Mouse (Mus musculus) heart, adult 2 months (tissue): ENCODE data around the gene Bnip3. TPM values are rescaled to one million over a fixed set of nuclear protein-coding genes. Genes with fewer than 3 reads are reported as not detected.

Experiments used
- DNase-seq, 2 experiments: peaks; one replicate each; pipeline ENCODE4 v3.0.0; 2021
- H3K27ac ChIP-seq: fragments of 200-600 bp; 2 replicates; pipeline ENCODE4 v1.8.1; 2022
- H3K27me3 ChIP-seq: fragments of 200-500 bp; 2 replicates; pipeline ENCODE4 v1.6.1; 2012; ENCODE audit warnings: mild to moderate bottlenecking, low read length, inconsistent platforms, mixed read lengths; ENCODE audit not compliant: control insufficient read depth, insufficient read depth
- H3K36me3 ChIP-seq: fragments of 200-500 bp; 2 replicates; pipeline ENCODE4 v1.6.1; 2012; ENCODE audit warnings: low read length, inconsistent platforms; ENCODE audit not compliant: control insufficient read depth, insufficient read depth
- H3K4me1 ChIP-seq: fragments of 200-500 bp; 2 replicates; pipeline ENCODE4 v1.6.1; 2011; ENCODE audit warnings: low read length; ENCODE audit not compliant: control insufficient read depth, insufficient read depth
- H3K4me3 ChIP-seq: fragments of 200-600 bp; 2 replicates; pipeline ENCODE4 v1.8.1; 2022
- H3K79me2 ChIP-seq: fragments of 200-500 bp; replicated peaks from 2 replicates; pipeline ENCODE4 v1.6.1; 2012; ENCODE audit warnings: mild to moderate bottlenecking, inconsistent platforms, low read length, moderate library complexity, mixed read lengths; ENCODE audit not compliant: control insufficient read depth, insufficient read depth
- H3K9ac ChIP-seq: fragments of 200-500 bp; 2 replicates; pipeline ENCODE4 v1.6.1; 2012; ENCODE audit warnings: low read depth, mild to moderate bottlenecking, control low read depth, inconsistent platforms, low read length, mixed read lengths
- CTCF ChIP-seq: fragments of 200-600 bp; IDR thresholded peaks from 2 replicates; pipeline ENCODE4 v1.8.1; 2022; ENCODE audit warnings: antibody characterized with exemption, mild to moderate bottlenecking, moderate library complexity
- EP300 ChIP-seq: fragments of 200-500 bp; IDR thresholded peaks from 2 replicates; pipeline ENCODE4 v1.6.1; 2011; ENCODE audit warnings: low read depth, low read length, control low read depth; ENCODE audit not compliant: insufficient read depth
- POLR2A ChIP-seq: fragments of 200-500 bp; IDR thresholded peaks from 2 replicates; pipeline ENCODE4 v1.6.1; 2011; ENCODE audit warnings: mild to moderate bottlenecking, low read depth, low read length, control low read depth; ENCODE audit not compliant: insufficient read depth
- WGBS: fragments of 180-500 bp; shearing (Covaris S2); methylation state at CpG from one replicate; pipeline ENCODE4 v1.1.7; 2018; 5-methylcytosine and 5-hydroxymethylcytosine counted together
- intact Hi-C: fragments of 180-260 bp; cut with DNase I; formaldehyde crosslinking; loops from one replicate; pipeline ENCODE4 v1.15.1; 2025
- polyA plus RNA-seq: library from polyadenylated mRNA; depleted of rRNA; stranded (reverse); fragments of >200 nt; gene quantifications from 2 replicates; pipeline ENCODE4 v1.2.3, GENCODE M21; 2012
- total RNA-seq, 2 experiments: library from RNA; stranded (reverse); gene quantifications; 2 replicates each; pipeline ENCODE4 v1.2.3; 2021

Bnip3 gene
- total and polyA plus RNA-seq, 3 experiments, result 48.7 to 401 (median 270) TPM

DNA sequence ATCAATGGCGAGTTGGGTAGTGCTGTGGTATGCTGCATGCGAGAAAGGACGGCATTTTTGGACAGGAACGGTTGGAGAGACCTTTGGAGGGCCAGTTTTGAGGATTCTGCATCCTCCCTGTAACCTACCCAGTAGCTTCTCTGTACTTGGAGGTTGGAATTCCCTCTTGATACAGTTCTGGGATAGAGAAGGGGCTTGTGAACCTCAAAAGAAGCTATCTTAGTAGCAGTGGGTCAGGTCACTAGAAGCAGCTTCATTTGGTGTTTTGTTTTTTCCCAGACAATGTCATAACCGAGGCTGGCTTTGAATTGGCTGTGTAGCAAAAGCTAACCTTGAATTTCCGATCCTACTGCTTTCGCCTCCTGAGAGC, 859 bp upstream of the Bnip3 start:
- DNase-seq, result no peak
- Histone ChIP-seq H3K4me1 (peaks cover 10% of the 10 kb centered on the region), H3K4me3 (peak overlapping the region; percentile 96), H3K36me3 (peaks cover 2% of the 10 kb centered on the region; the same call in 1 of the 2 replicates), H3K79me2 (peaks cover 3% of the 10 kb centered on the region), H3K9ac (no peak overlapping the region), H3K27me3 (no peaks in the 10 kb centered on the region), H3K27ac (peak overlapping the region; percentile 94)
- TF ChIP-seq CTCF (no peak), EP300 (no peak), POLR2A (no peak)
- intact Hi-C loops, result no loop called here
- WGBS, result 20% methylated on average over 7 of the region's 7 CpGs

DNA sequence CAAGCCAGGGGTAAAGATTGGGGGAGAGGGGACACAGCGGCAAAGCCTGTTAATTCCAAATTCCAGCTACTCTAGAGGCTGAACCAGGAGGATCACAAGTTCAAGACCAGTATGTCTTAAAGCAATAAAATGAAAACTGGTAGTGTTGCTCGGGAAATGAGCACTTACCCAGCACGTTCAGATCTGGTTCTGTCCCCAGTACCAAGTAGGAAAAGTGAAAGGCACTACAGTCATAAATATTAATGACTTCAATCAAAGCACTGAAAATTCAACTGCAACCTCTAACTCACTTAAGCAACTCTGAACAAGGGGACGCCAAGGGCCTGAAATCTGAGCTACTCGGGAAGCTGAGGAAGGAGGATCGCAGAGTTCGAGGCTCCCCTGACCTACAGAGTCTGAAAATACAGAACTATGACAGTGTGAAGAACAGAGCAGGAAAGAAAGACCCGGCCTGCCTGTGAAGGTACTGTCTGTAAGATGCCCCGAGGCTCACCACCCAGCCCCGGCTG, 497 bp downstream of the Bnip3 start:
- WGBS, result 14% methylated on average over 10 of the region's 10 CpGs
- H3K79me2 ChIP-seq, result peaks cover 6% of the 10 kb centered on the region
- H3K36me3 ChIP-seq, result peaks cover 12% of the 10 kb centered on the region
- H3K27ac ChIP-seq, result peak overlapping the region; percentile 94
- peaks cover 11% of the 10 kb centered on the region for H3K4me1 ChIP-seq
- H3K4me3 ChIP-seq, result peak overlapping the region; percentile 96
- H3K9ac ChIP-seq, result peak overlapping the region; percentile 97
- no peaks in the 10 kb centered on the region for H3K27me3 ChIP-seq
- DNase-seq, result no peak
- no peak for TF ChIP-seq POLR2A
- no peak for TF ChIP-seq CTCF
- TF ChIP-seq EP300, result no peak
- intact Hi-C loops, result loop anchor here (5.0 kb wide), 1 partner anchor 62 kb away; the partner anchor contains the start of genes Mapk1ip1 and Ppp2r2d

- TF ChIP-seq POLR2A (no peak), CTCF (no peak), EP300 (no peak)
- Histone ChIP-seq H3K4me3 (peak overlapping the region; percentile 96), H3K4me1 (peaks cover 13% of the 10 kb centered on the region), H3K27ac (peak overlapping the region; percentile 94), H3K9ac (peak overlapping the region; percentile 97), H3K27me3 (no peaks in the 10 kb centered on the region), H3K36me3 (peaks cover 14% of the 10 kb centered on the region), H3K79me2 (peaks cover 6% of the 10 kb centered on the region)
- no peak for DNase-seq
- WGBS, result 77% methylated on average over 5 of the region's 5 CpGs
- intact Hi-C loops, result loop anchor here (2.0 to 5.0 kb wide), 3 partner anchors 15 to 61 kb away; partner anchors contain the start of genes Mapk1ip1 and Ppp2r2d
These were observed 1.3 kb downstream of the Bnip3 start for GRCm38 (mm10) chr7:138907976-138908375.

DNA sequence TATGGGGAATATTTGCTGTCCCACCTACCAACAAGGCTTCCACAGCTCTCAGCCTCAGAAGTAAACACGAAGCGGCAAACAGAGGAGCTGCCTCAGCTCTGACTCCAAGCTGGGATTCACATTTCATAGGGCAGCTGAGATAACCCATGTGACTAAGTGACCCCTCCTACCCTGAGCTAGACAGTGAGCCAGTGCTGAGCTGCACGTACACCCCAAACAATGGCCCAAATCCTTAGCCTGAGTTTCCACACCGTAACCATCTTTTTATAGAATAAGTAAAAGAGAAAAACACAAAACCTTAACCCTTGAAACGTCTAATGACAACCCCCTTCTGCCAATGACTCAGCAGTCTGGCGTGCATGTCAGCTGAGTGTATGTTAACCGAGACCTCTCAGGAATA, 2.3 kb downstream of the Bnip3 start:
- peaks cover 6% of the 10 kb centered on the region for H3K79me2 ChIP-seq
- peak; percentile 71 to 74 for DNase-seq
- 7% methylated on average over 7 of the region's 7 CpGs for WGBS
- TF ChIP-seq EP300 (peak; percentile 60; the same call in 1 of the 2 replicates), POLR2A (peak; percentile 75), CTCF (no peak)
- H3K36me3 ChIP-seq, result peaks cover 14% of the 10 kb centered on the region
- peak overlapping the region; percentile 96 for H3K4me3 ChIP-seq
- intact Hi-C loops, result loop anchor here (2.0 to 5.0 kb wide), 3 partner anchors 16 to 60 kb away; partner anchors contain the start of genes Mapk1ip1 and Ppp2r2d
- peak overlapping the region; percentile 45 for H3K9ac ChIP-seq
- peak overlapping the region; percentile 94 for H3K27ac ChIP-seq
- H3K4me1 ChIP-seq, result peaks cover 13% of the 10 kb centered on the region
- H3K27me3 ChIP-seq, result no peaks in the 10 kb centered on the region

- peak overlapping the region; percentile 45 for H3K9ac ChIP-seq
- H3K27ac ChIP-seq, result peak overlapping the region; percentile 94
- peaks cover 13% of the 10 kb centered on the region for H3K4me1 ChIP-seq
- DNase-seq, result no peak
- TF ChIP-seq EP300 (no peak), POLR2A (no peak), CTCF (no peak)
- H3K79me2 ChIP-seq, result peaks cover 6% of the 10 kb centered on the region
- intact Hi-C loops, result loop anchor here (2.0 to 5.0 kb wide), 3 partner anchors 16 to 59 kb away; partner anchors contain the start of genes Mapk1ip1 and Ppp2r2d
- WGBS, result 28% methylated on average over 1 of the region's 1 CpGs
- no peaks in the 10 kb centered on the region for H3K27me3 ChIP-seq
- peak overlapping the region; percentile 96 for H3K4me3 ChIP-seq
- peaks cover 14% of the 10 kb centered on the region for H3K36me3 ChIP-seq
These were observed 2.9 kb downstream of the Bnip3 start for GRCm38 (mm10) chr7:138906441-138906840.

DNA sequence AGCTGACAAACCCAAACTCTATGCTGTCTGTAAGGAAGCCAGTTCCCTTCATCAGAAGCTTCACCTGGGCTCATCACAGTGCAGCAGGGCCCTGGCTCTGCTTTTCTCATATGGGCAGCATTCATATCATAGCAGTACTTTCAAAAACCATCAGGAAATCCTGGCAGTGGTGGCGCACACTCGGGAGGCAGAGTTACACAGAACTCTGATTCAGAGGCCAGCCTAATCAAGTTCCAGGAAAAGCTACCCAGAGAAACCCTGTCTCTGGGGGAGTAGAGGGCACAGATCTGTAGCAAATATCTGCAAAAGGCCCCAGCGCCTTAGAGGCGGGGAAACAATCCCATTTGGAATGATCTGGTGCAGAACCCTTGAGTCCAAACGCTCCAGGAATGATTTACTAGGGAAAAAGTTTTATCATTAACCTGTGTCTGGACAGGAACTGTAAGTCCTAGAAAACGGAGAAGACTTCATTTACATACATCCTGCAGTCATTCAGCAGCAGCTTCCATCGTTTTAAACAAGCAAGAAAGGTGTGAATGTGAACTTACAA, 5.4 kb downstream of the Bnip3 start:
- no peak for DNase-seq
- peaks cover 15% of the 10 kb centered on the region for H3K36me3 ChIP-seq
- H3K4me3 ChIP-seq, result no peak overlapping the region
- TF ChIP-seq EP300 (no peak), POLR2A (no peak), CTCF (no peak)
- H3K4me1 ChIP-seq, result peaks cover 11% of the 10 kb centered on the region
- intact Hi-C loops, result no loop called here
- 36% methylated on average over 7 of the region's 7 CpGs for WGBS
- no peak overlapping the region; the same call in 1 of the 2 replicates for H3K27ac ChIP-seq
- H3K9ac ChIP-seq, result no peak overlapping the region
- H3K79me2 ChIP-seq, result peaks cover 4% of the 10 kb centered on the region
- H3K27me3 ChIP-seq, result no peaks in the 10 kb centered on the region
